Mouse (Mus musculus): ENCODE measurements around the gene Ap3d1.

DNA sequence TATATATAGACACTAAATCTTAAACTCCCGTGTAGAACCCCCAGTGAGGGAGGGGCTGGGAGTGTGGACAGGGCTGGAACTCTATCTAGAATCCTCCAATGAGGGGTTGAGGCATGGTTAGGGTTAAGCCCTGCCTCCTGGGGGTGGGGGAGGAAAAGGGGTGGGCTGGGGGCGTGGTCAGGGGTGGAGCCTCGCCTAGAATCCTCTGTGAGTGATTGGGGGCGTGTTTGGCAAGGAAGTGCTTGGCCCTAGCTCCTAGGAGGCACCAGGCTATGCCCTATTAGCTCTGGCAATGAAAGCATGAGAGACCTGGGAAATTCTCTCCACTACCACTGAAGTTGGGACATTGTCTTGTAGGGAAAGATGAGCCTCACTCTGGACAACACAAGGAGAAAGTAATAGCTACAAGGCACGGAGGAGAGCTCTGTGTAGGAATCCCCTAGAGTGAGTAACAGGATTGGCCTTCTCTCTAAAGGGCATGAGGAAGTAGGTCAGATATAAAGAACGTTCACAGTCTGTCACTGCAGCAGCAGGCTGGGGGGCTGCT lies 10.1 kb upstream of the Ap3d1 start:
- TF ChIP-seq CTCF (IDR thresholded peaks at IDR 0.05; ENCODE audit: insufficient read depth, low read length) (no peak), POLR2A (IDR thresholded peaks at IDR 0.05; ENCODE audit: borderline replicate concordance, extremely low read depth, low read depth, low read length) (no peak)
